Mouse (Mus musculus) heart, embryonic 14.5 days (tissue): ENCODE results near the gene Nudt3. TPM values are rescaled to one million over a fixed set of nuclear protein-coding genes. Genes with fewer than 3 reads are reported as not detected.

Experiments
- ATAC-seq: fragments of 200-750 bp; cut with Nextera tagmentation; 2 replicates; pipeline ENCODE4 v1.8.0; 2017; ENCODE audit warnings: low read depth, moderate TSS enrichment; ENCODE audit not compliant: insufficient number of reproducible peaks, insufficient read depth, low FRiP score
- H3K27ac ChIP-seq, 2 experiments: fragments of 200-500 bp in 1 of 2; fragments of 300-500 bp in 1 of 2; sonication (generic) in 1 of 2; replicated peaks in 1 of 2; 2 replicates each; pipeline ENCODE4 v1.5.1; 2012 to 2014; ENCODE audit warnings: low read depth in 2 of 2, low read length in 2 of 2, control low read depth in 1 of 2, mild to moderate bottlenecking in 1 of 2, mixed read lengths in 1 of 2; ENCODE audit not compliant: control insufficient read depth in 1 of 2, insufficient read depth in 1 of 2
- H3K27me3 ChIP-seq: fragments of 300-500 bp; sonication (generic); 2 replicates; pipeline ENCODE4 v1.6.1; 2014; ENCODE audit warnings: mild to moderate bottlenecking, low read length, control low read depth; ENCODE audit not compliant: control insufficient read depth, insufficient read depth
- H3K36me3 ChIP-seq: fragments of 300-500 bp; sonication (generic); 2 replicates; pipeline ENCODE4 v1.6.1; 2014; ENCODE audit warnings: mild to moderate bottlenecking, control low read depth, low read length, mixed read lengths; ENCODE audit not compliant: control insufficient read depth, insufficient read depth
- H3K4me1 ChIP-seq, 2 experiments: fragments of 200-500 bp in 1 of 2; fragments of 300-500 bp in 1 of 2; sonication (generic) in 1 of 2; 2 replicates each; pipeline ENCODE4 v1.6.1; 2012 to 2014; ENCODE audit warnings: low read length in 2 of 2, control low read depth in 1 of 2, mixed read lengths in 1 of 2; ENCODE audit not compliant: control insufficient read depth in 2 of 2, insufficient read depth in 2 of 2
- H3K4me2 ChIP-seq: fragments of 300-500 bp; sonication (generic); 2 replicates; pipeline ENCODE4 v1.6.1; 2014; ENCODE audit warnings: mild to moderate bottlenecking, low read length
- H3K4me3 ChIP-seq, 2 experiments: fragments of 200-500 bp in 1 of 2; fragments of 300-500 bp in 1 of 2; sonication (generic) in 1 of 2; 2 replicates each; pipeline ENCODE4 v1.5.1; 2012 to 2014; ENCODE audit warnings: low read length in 2 of 2, mild to moderate bottlenecking in 2 of 2, control low read depth in 1 of 2, low read depth in 1 of 2, moderate library complexity in 1 of 2; ENCODE audit not compliant: control insufficient read depth in 1 of 2, insufficient read depth in 1 of 2
- H3K9ac ChIP-seq: fragments of 300-500 bp; sonication (generic); 2 replicates; pipeline ENCODE4 v1.6.1; 2014; ENCODE audit warnings: mild to moderate bottlenecking, low read length
- H3K9me3 ChIP-seq: fragments of 300-500 bp; sonication (generic); 2 replicates; pipeline ENCODE4 v1.6.1; 2016; ENCODE audit warnings: low read length, control low read depth; ENCODE audit not compliant: control insufficient read depth
- WGBS: fragments of 180-500 bp; shearing (Covaris S2); extraction: QIAGEN DNeasy Blood & Tissue Kit; methylation state at CpG from one replicate; pipeline ENCODE4 v1.1.7; 2014; 5-methylcytosine and 5-hydroxymethylcytosine counted together
- polyA plus RNA-seq: library from polyadenylated mRNA; unstranded; fragments of >200 nt; fragmentation: Nextera tagmentation; extraction: Ambion mirVana; gene quantifications from 2 replicates; pipeline ENCODE4 v1.2.1, GENCODE M21; 2014

Gene Nudt3
- polyA plus RNA-seq, 1 experiment from 2014 or later = 67.0 TPM

DNA sequence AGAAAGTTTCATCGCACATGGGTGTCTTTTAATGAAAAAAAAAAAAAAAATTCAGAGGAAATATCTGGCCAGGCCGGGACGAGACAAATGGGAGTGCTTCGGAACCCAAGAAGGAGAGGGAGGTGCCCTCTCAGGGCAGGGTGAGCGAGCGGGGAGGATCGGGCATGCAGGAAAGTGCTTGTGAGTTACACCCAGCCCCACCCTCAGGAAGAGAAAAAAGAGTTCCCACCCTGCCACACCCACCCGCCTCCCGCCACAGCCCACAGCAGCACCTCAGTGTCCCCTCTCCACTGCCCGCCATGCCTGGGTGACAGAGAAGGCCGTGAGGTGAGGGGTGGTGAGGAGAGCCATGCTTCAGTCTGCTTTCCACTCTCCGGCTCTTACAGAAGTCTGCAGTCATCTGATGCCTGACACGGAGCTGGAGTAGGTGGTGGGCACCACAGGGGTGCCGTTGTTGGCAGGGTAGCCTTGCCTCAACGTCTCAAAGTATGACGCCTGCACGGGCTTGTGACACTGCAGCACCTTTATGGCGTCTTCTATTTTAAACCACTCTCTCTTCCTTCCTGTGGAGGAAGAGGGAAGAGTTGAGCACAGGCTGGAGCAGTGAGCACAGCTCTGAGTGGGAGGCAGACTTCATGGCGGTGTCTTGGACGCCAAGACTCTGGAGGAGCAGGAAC is 42.8 kb downstream of the Nudt3 start:
- H3K27ac ChIP-seq = no peak overlapping the region
- H3K4me2 ChIP-seq = no peak overlapping the region
- no peak for ATAC-seq
- H3K9ac ChIP-seq = no peak overlapping the region
- 83% methylated on average over 20 of the region's 20 CpGs for WGBS
- no peaks in the 10 kb centered on the region for H3K9me3 ChIP-seq
- peaks cover 0 to 12% of the 10 kb centered on the region in 2 experiments; a peak in 1 of 4 replicates for H3K4me1 ChIP-seq
- H3K36me3 ChIP-seq = peaks cover 89% of the 10 kb centered on the region
- H3K27me3 ChIP-seq = no peaks in the 10 kb centered on the region
- no peak overlapping the region for H3K4me3 ChIP-seq

DNA sequence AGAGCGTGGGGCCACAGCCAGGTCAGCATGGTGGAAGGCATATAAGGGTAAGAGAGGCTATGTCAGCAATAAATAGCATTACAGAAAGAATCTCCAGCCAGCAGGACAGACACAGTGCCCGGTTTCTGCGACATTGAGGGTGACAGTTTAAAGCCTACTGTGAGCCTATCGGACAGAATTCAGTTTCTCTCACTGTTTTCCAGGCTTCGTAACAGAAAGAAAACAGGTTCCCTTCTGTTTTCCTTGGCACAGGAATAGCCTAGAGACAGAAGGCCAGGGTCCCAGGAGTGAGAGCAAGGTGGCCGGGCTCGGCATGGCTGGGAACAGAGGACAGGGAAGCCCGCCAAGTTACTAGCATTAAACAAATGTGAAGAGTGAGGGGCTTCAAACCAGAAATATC is 43.5 kb downstream of the Nudt3 start:
- no peak overlapping the region for H3K4me3 ChIP-seq
- H3K27ac ChIP-seq = no peak overlapping the region
- ATAC-seq = no peak
- WGBS = 78% methylated on average over 8 of the region's 8 CpGs
- no peaks in the 10 kb centered on the region for H3K27me3 ChIP-seq
- no peaks in the 10 kb centered on the region for H3K9me3 ChIP-seq
- no peak overlapping the region for H3K4me2 ChIP-seq
- H3K9ac ChIP-seq = no peak overlapping the region
- H3K4me1 ChIP-seq = peaks cover 0 to 9% of the 10 kb centered on the region in 2 experiments; a peak in 2 of 4 replicates
- H3K36me3 ChIP-seq = peaks cover 89% of the 10 kb centered on the region

DNA sequence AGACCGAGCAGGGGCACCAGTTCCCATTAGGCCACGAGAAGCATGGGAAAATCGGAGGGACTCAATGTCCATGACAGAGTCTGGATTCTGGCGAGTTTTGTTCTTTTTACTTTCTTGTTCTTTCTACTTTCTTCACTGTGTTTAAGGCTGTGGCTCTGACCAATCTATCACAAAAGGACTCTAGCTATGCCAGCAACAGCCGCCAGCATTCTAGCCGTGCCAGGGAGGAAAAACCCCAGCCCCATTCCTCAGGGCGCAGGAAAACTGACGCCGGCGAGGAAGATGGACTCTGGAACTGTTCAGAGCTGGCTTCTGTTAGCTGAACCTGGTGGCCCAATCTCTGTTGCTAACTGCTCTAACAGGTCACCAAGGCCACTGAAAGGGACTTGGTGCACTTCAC is 44.8 kb downstream of the Nudt3 start:
- Histone ChIP-seq H3K4me3 (no peak overlapping the region), H3K9me3 (no peaks in the 10 kb centered on the region), H3K27me3 (no peaks in the 10 kb centered on the region), H3K4me2 (no peak overlapping the region), H3K4me1 (peaks cover 0 to 9% of the 10 kb centered on the region in 2 experiments; a peak in 2 of 4 replicates), H3K27ac (no peak overlapping the region), H3K9ac (no peak overlapping the region), H3K36me3 (peaks cover 79% of the 10 kb centered on the region)
- 90% methylated on average over 10 of the region's 10 CpGs for WGBS
- no peak for ATAC-seq

DNA sequence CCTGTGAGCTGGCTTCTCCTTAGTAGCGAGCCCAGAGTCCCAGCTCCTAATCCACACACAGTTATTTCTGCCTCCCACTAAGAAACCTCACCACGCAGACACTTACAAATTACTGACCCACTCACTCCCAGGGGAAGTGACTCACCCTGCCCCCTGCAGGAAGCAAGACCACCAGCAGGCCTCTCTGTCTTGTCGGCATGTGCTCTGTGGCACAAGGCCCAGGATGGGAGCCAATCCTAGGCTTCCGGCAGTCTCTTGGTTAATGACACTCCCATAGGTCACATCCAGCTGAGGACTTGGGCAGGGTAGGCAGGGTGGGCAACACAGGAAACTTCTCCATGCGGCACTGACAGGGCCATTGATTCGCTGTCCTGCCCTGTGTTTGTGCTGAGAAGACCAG is 45.8 kb downstream of the Nudt3 start:
- no peak overlapping the region for H3K4me3 ChIP-seq
- no peaks in the 10 kb centered on the region for H3K27me3 ChIP-seq
- no peak overlapping the region for H3K9ac ChIP-seq
- H3K36me3 ChIP-seq = peaks cover 71% of the 10 kb centered on the region
- H3K27ac ChIP-seq = no peak overlapping the region
- 60% methylated on average over 6 of the region's 6 CpGs for WGBS
- peak; percentile 22; the same call in 1 of the 2 replicates for ATAC-seq
- H3K4me1 ChIP-seq = peaks cover 0 to 7% of the 10 kb centered on the region in 2 experiments; a peak in 2 of 4 replicates
- no peak overlapping the region for H3K4me2 ChIP-seq
- no peaks in the 10 kb centered on the region for H3K9me3 ChIP-seq

DNA sequence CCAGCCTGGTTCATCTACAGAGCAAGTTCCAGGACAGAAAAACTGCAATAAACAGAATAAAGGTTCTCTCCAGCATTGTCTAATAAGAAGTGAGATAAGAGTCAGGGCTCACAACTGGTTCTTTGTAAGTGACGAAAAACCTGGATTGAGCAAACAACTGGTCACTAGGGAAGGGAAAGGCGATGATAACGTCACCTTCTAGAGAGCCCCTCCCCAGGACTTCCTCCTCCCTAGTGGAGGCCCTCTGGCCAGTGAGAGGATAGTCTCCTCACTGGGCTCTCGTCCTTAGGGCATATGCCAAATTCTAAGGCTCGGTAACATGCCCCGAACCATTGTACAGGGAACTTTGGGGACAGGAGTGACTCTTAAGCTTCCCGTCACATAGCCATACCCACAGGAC is 47.2 kb downstream of the Nudt3 start:
- H3K9me3 ChIP-seq = no peaks in the 10 kb centered on the region
- peaks cover 0 to 7% of the 10 kb centered on the region in 2 experiments; a peak in 2 of 4 replicates for H3K4me1 ChIP-seq
- no peak overlapping the region for H3K9ac ChIP-seq
- no peak for ATAC-seq
- no peak overlapping the region for H3K4me2 ChIP-seq
- H3K27me3 ChIP-seq = no peaks in the 10 kb centered on the region
- no peak overlapping the region for H3K27ac ChIP-seq
- H3K36me3 ChIP-seq = peaks cover 57% of the 10 kb centered on the region
- no peak overlapping the region for H3K4me3 ChIP-seq
- WGBS = 77% methylated on average over 7 of the region's 7 CpGs

DNA sequence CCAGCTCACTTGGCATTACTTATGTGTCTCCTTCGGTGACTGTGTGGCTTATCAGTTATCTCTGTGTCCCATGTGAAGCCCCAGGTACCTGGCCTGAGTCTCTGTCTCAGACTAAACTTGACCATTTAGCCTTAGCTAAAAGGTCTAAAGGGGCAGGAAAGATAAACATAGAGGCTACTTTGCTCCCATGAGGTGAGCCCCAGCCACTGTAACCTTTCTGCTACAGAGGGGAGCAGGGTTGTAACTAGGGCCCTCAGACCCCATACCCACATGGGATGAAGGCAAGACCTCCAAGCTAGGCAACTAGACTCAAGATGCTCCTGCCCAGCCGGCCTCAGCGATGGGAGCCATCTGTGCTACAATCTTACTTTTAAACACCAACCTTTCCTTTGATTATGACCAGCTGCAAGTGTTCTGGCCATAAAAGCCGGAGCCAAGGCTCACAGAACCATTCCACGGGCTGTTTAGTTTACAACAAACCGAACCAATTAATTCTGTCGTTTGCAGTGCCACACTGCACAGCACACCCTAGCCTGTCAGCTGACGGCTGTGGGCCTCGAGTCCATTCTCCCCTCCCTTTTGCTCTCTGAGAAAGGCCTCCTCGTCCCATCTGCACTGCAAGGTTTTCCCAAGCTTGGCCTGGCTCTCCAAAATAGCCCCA is 48.0 kb downstream of the Nudt3 start:
- Histone ChIP-seq H3K36me3 (peaks cover 49% of the 10 kb centered on the region), H3K27ac (no peak overlapping the region), H3K9ac (no peak overlapping the region), H3K27me3 (no peaks in the 10 kb centered on the region), H3K4me2 (no peak overlapping the region), H3K4me1 (peaks cover 0 to 7% of the 10 kb centered on the region in 2 experiments; a peak in 2 of 4 replicates), H3K4me3 (no peak overlapping the region), H3K9me3 (no peaks in the 10 kb centered on the region)
- 77% methylated on average over 10 of the region's 10 CpGs for WGBS
- no peak for ATAC-seq

DNA sequence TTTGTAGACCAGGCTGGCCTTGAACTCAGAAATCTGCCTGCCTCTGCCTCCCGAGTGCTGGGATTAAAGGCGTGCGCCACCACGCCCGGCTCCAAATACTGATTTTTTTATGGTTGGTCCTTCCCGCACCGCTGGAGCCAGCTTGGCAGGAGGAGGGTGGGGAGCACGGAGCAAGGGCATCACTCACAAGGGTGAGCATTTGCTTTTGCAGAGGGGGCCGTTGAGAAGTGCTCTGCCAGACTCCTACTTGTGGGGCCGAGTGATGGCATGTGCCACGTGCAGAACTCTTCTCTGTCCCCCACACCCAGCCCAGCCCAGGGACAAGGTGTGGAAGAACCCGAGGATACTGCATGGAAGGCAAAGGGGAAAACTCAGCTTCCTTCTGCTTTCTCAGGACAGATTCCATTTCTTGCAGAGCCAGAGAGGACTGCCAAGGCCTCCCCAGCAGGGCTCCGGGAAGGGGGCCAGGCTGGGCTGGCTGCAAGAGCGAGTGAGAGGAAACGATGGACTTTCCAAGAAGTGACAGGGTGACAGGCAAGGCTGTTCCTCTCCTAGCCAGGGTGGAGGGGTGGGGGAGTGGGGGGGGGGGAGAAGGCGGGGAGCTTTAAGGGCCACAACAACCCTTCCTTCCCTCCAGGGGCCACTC is 48.7 kb downstream of the Nudt3 start:
- Histone ChIP-seq H3K4me3 (no peak overlapping the region), H3K4me2 (no peak overlapping the region), H3K27ac (peak overlapping the region in 1 of 2 experiments; percentile 51; a peak in 1 of 4 replicates), H3K4me1 (peaks cover 0 to 7% of the 10 kb centered on the region in 2 experiments; a peak in 2 of 4 replicates), H3K36me3 (peaks cover 43% of the 10 kb centered on the region), H3K9me3 (no peaks in the 10 kb centered on the region), H3K9ac (no peak overlapping the region), H3K27me3 (no peaks in the 10 kb centered on the region)
- no peak for ATAC-seq
- WGBS = 84% methylated on average over 15 of the region's 16 CpGs
